Mouse (Mus musculus) hematopoietic stem cell, adult 5-6 weeks (primary cell): ENCODE measurements at regions not wholly inside any gene's neighbourhood (a gene's known extent, or its start where the extent isn't known, plus 50 kb on each side); places are given as distances from the start of the nearest gene placed in this dataset.

Source experiments
- ATAC-seq, 2 experiments: fragments of 125-278 bp in 1 of 2; replicated peaks in 1 of 2; 2 replicates each; pipeline ENCODE4 v1.8.0; 2016 to 2017; ENCODE audit warnings: inconsistent platforms in 2 of 2, mild to moderate bottlenecking in 2 of 2, moderate number of reproducible peaks in 2 of 2, low read depth in 1 of 2, moderate TSS enrichment in 1 of 2; ENCODE audit not compliant: low FRiP score in 2 of 2, poor library complexity in 2 of 2, severe bottlenecking in 2 of 2, insufficient read depth in 1 of 2, low TSS enrichment in 1 of 2

DNA sequence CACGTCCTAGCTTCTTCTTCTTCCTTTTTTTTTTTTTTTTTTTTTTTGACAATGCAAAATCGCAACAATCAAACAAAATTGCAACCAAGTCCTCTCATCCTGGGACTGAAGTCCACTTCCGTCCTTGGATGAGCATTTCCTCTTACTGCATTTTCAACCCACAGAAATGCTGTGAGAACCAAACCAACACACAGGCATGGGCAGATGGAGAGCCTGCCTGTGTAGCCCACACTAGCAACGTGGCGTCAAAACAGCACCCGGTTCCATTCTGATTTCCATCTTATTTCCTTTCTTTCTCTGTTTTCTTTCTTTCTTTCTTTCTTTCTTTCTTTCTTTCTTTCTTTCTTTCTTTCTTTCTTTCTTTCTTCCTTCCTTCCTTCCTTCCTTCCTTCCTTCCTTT is 360.7 kb upstream of the Prox1 start:
- no peak for ATAC-seq

DNA sequence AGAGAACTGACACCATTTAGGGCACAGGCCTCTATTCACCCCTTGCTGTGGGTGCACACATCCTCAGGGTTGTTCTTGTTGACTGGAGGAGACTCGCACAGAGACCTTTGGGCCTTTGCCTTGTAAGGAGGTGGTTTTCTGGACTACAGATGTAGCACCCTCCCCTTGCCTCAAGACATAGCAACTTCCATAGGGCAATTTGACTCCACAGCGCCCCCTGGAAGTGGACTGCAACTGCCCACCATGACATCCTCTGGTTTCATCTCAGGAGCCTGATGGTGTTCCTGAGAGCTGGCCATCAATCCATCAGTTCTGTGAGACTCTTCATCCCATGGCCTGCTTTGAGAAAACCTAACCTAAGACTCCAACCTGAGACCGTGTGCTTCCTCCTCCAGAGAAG is 359.6 kb upstream of the Prox1 start:
- ATAC-seq = no peak

GRCm38 (mm10) chr1:190527545-190528137 is 357.1 kb upstream of the Prox1 start:
- no peak for ATAC-seq

- no peak for ATAC-seq
Observed at GRCm38 (mm10) chr1:190526634-190527033, 356.1 kb upstream of the Prox1 start.

DNA sequence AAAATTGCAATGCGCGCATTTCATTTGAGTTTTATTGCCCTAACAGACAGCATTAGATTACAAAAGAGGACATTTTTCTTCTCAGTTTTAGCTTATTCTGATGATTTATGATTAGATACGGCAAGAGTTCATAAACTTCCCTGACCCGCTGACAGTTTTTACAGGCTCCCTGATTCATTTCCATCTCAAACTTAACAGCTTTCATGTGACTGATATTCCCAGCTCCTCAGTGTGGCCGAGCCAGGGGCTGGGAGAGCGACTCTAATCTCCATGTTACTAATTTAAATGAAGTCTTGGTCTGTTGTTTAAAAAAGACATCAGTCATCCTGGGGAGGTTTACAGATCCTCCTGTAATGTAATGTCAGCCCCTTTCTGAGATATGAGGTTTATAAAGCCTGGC is 355.5 kb upstream of the Prox1 start:
- no peak for ATAC-seq

DNA sequence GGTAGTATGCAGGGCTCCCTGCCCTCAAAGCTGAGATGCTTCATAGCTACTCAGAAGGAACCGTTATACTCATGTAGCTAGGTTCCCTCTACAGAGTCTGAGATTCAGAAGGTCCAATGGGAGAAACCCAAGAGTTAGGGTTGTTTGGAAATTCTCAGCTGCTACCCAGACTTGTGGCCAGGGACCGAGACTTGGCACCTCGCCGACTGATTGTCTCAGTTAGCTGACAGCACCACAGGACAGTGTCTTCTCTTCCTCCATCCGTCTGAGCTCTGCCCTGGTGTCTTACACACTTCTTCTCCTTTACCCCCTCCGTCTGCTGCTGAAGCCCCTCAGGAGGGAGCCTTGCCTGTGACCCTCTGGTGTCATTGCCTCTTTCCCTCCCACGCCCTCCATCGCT is 329.6 kb upstream of the Prox1 start:
- no peak for ATAC-seq

- ATAC-seq = no peak
Observed at GRCm38 (mm10) chr1:190497474-190497873, 327.0 kb upstream of the Prox1 start.

DNA sequence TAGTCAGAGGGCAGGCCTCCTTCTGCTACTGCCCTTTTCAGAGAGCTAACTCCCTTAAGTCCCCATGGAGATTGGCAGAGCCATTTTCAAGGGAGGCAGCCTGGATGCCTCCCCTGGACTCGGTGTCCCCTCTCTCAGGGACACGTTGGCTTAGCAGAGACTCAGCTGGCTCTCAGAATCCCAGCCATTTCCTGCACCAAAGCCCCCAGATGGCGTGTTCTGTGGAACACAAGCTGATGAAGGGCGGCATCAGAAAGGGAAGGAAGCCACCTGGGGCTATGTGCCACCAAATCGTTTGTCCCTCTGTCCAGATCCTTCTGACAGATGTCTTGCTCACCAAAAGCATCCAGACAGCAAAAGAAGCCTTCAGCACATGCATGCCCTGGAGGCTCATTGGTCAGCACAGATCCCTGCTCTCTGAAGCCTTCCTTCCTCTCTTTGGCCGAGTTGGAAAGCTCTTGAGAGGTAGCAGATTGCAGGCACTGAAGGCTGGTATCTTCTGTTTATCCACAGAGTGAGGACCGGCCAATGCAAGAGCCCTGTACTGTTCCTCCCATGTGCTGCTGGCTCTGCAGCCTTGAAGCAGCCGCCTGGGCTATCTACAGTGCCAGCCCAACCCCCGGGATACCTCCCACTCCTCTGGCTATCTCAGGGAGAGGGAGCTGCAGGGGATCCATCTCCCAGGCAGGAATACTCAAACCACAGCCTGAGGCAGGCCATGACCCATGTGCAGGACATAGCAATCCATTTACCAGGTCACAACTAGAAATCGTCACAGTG is 325.4 kb upstream of the Prox1 start:
- ATAC-seq = no peak

GRCm38 (mm10) chr1:190486551-190487104 is 316.1 kb upstream of the Prox1 start:
- peak; percentile 93 to 94 for ATAC-seq

GRCm38 (mm10) chr1:190483366-190483765 is 312.9 kb upstream of the Prox1 start:
- ATAC-seq = no peak

DNA sequence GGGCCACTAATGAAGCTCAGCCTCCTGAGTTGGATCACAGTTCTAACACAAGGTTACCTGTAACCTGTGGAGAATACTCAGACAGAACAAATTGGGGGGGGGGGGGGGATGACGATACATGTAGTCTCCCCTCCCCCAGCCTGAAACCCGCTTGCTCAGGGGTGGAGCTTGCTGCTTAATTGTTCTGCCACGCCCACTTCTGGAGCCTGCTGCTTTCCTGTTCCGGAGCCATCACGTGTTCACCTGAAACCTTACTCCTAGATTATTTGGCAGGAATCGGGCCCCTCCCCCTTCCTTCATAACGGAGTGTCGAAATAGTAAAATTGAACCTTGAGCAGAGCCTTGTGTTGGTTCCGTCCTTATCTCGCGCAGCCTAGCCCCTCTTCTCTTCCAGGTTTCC is 310.6 kb upstream of the Prox1 start:
- no peak for ATAC-seq

DNA sequence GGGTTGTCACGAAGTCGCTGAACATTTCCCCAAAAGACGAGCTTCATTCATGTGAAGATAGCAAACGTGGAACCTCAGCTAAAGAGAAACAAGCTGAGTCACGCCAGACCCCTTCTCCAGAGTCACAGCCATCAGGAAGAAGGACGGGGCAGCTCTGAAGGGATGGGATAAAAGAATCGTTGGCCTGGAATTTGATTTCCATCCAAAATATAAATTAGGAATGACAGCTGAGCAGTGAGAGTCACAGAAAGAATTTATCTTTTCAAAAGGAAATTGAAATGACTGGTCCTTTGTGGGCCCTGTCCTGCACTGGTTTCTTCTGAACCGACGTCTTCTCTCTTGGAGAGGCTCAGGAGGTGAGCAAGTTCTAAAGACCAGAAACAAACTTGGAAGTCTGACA is 310.1 kb upstream of the Prox1 start:
- no peak for ATAC-seq

GRCm38 (mm10) chr1:190472761-190473160 is 302.2 kb upstream of the Prox1 start:
- no peak for ATAC-seq

DNA sequence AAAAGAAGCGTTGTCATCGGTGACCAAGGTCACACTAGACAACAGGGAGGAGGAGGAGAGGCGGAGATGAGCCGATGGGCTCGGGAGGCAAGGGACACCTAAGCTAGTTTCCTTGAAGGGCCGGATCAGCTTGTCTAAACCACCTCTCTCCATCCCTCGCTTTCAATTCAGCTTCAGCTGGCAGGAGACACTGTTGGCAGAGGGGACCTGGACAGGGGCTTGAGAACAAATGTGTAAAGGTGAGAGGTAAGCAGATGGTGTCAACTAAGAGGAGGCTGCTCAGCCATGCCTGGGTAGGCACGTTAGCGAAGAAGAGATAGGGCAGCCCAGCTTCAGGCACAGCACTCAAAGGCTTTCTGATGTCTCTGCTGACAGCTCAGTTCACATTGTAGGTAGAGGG is 299.8 kb upstream of the Prox1 start:
- no peak for ATAC-seq

GRCm38 (mm10) chr1:190457541-190458061 is 287.1 kb upstream of the Prox1 start:
- ATAC-seq = no peak

DNA sequence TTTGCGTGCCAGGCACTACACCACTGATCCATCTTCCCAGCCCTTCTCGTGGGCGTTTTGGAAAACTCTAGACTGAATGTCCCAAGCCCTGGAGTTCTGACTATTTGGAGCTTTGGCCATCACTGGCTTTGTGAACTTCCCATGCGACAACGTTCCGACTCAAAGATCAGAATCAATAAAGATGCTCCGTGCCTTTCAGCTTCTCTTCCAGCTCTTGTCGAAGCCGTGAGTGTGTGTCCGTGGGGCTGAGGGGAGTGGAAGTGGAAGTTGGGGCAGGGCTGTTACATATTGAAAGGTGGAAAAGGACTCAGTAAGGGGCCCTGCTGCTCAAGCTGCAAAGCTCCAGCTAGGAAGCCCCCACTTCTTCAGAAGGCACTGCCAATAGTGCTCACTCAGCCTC is 283.0 kb upstream of the Prox1 start:
- no peak for ATAC-seq

GRCm38 (mm10) chr1:190452115-190452842 is 281.8 kb upstream of the Prox1 start:
- no peak for ATAC-seq

- no peak for ATAC-seq
Observed at GRCm38 (mm10) chr1:190448263-190448662, 277.7 kb upstream of the Prox1 start.
